Mouse (Mus musculus) forebrain, postnatal 0 days (tissue): ENCODE results near the gene Piezo1. TPM values are rescaled to one million over a fixed set of nuclear protein-coding genes. Genes with fewer than 3 reads are reported as not detected.

Experiments
- ATAC-seq: fragments of 200-750 bp; cut with Nextera tagmentation; 2 replicates; pipeline ENCODE4 v1.8.0; 2017; ENCODE audit warnings: mild to moderate bottlenecking, moderate library complexity
- DNase-seq: peaks from one replicate; pipeline ENCODE4 v3.0.0-alpha.2; 2015
- H3K27ac ChIP-seq: fragments of 300-500 bp; sonication (generic); 2 replicates; pipeline ENCODE4 v1.5.1; 2014; ENCODE audit warnings: low read depth, mild to moderate bottlenecking, antibody characterized with exemption, low read length, moderate library complexity, mixed read lengths
- H3K27me3 ChIP-seq: fragments of 300-500 bp; sonication (generic); 2 replicates; pipeline ENCODE4 v1.6.1; 2014; ENCODE audit warnings: mild to moderate bottlenecking, low read length, mixed read lengths; ENCODE audit not compliant: insufficient read depth
- H3K36me3 ChIP-seq: fragments of 300-500 bp; sonication (generic); 2 replicates; pipeline ENCODE4 v1.6.1; 2014; ENCODE audit warnings: mild to moderate bottlenecking, moderate library complexity; ENCODE audit not compliant: insufficient read depth
- H3K4me1 ChIP-seq: fragments of 300-500 bp; sonication (generic); 2 replicates; pipeline ENCODE4 v1.6.1; 2014; ENCODE audit warnings: antibody characterized with exemption; ENCODE audit not compliant: insufficient read depth
- H3K4me2 ChIP-seq: fragments of 300-500 bp; sonication (generic); 2 replicates; pipeline ENCODE4 v1.6.1; 2014; ENCODE audit warnings: low read depth, mild to moderate bottlenecking, moderate library complexity
- H3K4me3 ChIP-seq: fragments of 300-500 bp; sonication (generic); 2 replicates; pipeline ENCODE4 v1.5.1; 2014; ENCODE audit warnings: low read depth, low read length, mixed read lengths
- H3K9ac ChIP-seq: fragments of 300-500 bp; sonication (generic); 2 replicates; pipeline ENCODE4 v1.6.1; 2014; ENCODE audit warnings: mild to moderate bottlenecking
- H3K9me3 ChIP-seq: fragments of 300-500 bp; sonication (generic); 2 replicates; pipeline ENCODE4 v1.6.1; 2016; ENCODE audit warnings: low read length
- CTCF ChIP-seq: sonication (generic); IDR thresholded peaks from 2 replicates; pipeline ENCODE4 v1.5.1; 2016; ENCODE audit warnings: antibody characterized with exemption, control low read depth, low read depth
- WGBS: fragments of 180-500 bp; shearing (Covaris S2); extraction: QIAGEN DNeasy Blood & Tissue Kit; methylation state at CpG from one replicate; pipeline ENCODE4 v1.1.7; 2014; 5-methylcytosine and 5-hydroxymethylcytosine counted together
- polyA plus RNA-seq: library from polyadenylated mRNA; unstranded; fragments of >200 nt; fragmentation: Nextera tagmentation; extraction: Ambion mirVana; gene quantifications from 2 replicates; pipeline ENCODE4 v1.2.1, GENCODE M21; 2015
- total RNA-seq: library from RNA; depleted of rRNA; stranded (reverse); fragments of >200 nt; gene quantifications from 2 replicates; pipeline ENCODE4 v1.2.3, GENCODE M21; 2014

The Piezo1 gene
- total and polyA plus RNA-seq, 2 experiments from 2014 or later = 1.4 to 15.1 TPM

DNA sequence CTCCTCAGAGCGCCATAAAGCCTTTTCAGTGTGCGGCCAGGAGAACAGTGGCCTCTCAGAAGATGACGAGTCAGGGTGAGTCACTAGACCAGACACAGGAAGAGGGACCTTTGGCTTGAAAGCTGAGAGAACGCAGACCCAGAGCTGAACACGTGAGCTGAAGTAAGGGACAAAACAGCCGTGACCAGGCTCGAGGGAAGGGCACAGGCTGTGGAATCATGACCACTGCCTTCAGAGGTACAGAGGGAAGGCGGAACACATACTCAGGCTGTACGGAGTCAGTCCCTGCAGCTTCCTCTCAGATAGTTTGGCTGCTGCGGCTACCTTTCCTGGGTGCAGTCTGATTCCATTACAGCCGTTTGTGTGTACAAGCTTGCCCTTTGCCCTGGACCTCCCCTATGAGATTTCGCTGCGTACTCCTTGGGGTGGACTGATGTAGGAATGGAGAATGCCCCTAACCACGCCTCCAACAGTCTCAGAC is 34.3 kb upstream of the Piezo1 start:
- 0 out of 2 replicates have a peak, but pooled peaks cover 3% of the 10 kb centered on the region for H3K4me1 ChIP-seq

GRCm38 (mm10) chr8:122584981-122585380 is 33.9 kb upstream of the Piezo1 start:
- Histone ChIP-seq H3K27ac (no peak overlapping the region), H3K27me3 (no peaks in the 10 kb centered on the region), H3K4me2 (no peak overlapping the region), H3K9me3 (no peaks in the 10 kb centered on the region), H3K9ac (no peak overlapping the region), H3K36me3 (no peaks in the 10 kb centered on the region), H3K4me3 (no peak overlapping the region), H3K4me1 (0 out of 2 replicates have a peak, but pooled peaks cover 3% of the 10 kb centered on the region)
- no peak for DNase-seq
- WGBS = 84% methylated on average over 9 of the region's 9 CpGs
- no peak for ATAC-seq
- no peak for TF ChIP-seq CTCF

More for the DNA sequence above, 34.3 kb upstream of the Piezo1 start:
- DNase-seq = no peak
- no peak for TF ChIP-seq CTCF
- Histone ChIP-seq H3K36me3 (no peaks in the 10 kb centered on the region), H3K27me3 (no peaks in the 10 kb centered on the region), H3K9me3 (no peaks in the 10 kb centered on the region), H3K4me2 (no peak overlapping the region), H3K4me3 (no peak overlapping the region), H3K27ac (no peak overlapping the region), H3K9ac (no peak overlapping the region)
- 77% methylated on average over 14 of the region's 14 CpGs for WGBS
- ATAC-seq = no peak

- no peak for TF ChIP-seq CTCF
- Histone ChIP-seq H3K4me2 (no peak overlapping the region), H3K9ac (no peak overlapping the region), H3K36me3 (no peaks in the 10 kb centered on the region), H3K9me3 (no peaks in the 10 kb centered on the region), H3K27me3 (no peaks in the 10 kb centered on the region), H3K4me1 (peaks cover 9% of the 10 kb centered on the region), H3K27ac (no peak overlapping the region), H3K4me3 (no peak overlapping the region)
- no peak for DNase-seq
- no peak for ATAC-seq
- 79% methylated on average over 15 of the region's 15 CpGs for WGBS
These were observed 29.8 kb upstream of the Piezo1 start for GRCm38 (mm10) chr8:122580926-122581325.

DNA sequence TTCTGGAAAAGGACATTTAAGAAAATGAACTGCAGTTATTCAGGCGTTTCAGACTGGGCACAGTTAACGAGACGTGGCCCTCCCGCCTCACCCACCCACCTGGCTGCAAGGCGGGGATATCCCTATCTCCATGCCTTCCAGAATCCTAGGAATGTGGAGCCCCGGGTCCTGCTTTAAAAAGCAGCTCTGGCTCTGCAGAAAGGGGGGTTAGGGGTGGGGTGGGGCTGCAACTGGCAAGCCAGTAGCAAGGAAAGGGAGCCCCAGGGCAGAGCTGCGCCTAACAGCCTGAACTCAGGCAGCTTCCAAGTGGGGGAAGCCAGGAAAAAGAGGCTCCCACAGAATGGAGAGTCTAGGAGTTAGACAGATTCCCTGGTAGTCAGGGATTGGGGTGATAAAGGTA is 28.1 kb upstream of the Piezo1 start:
- no peak for ATAC-seq
- no peak for DNase-seq
- H3K9me3 ChIP-seq = no peaks in the 10 kb centered on the region
- peaks cover 2% of the 10 kb centered on the region; the same call in 1 of the 2 replicates for H3K36me3 ChIP-seq
- no peak overlapping the region for H3K27ac ChIP-seq
- 22% methylated on average over 7 of the region's 7 CpGs for WGBS
- no peaks in the 10 kb centered on the region for H3K27me3 ChIP-seq
- no peak for TF ChIP-seq CTCF
- peaks cover 20% of the 10 kb centered on the region for H3K4me1 ChIP-seq
- H3K4me2 ChIP-seq = no peak overlapping the region
- no peak overlapping the region for H3K4me3 ChIP-seq
- H3K9ac ChIP-seq = no peak overlapping the region

GRCm38 (mm10) chr8:122577116-122577515 is 26.0 kb upstream of the Piezo1 start:
- Histone ChIP-seq H3K4me3 (peak overlapping the region; percentile 53), H3K36me3 (peaks cover 6% of the 10 kb centered on the region), H3K27me3 (no peaks in the 10 kb centered on the region), H3K9ac (peak overlapping the region; percentile 61), H3K9me3 (no peaks in the 10 kb centered on the region), H3K27ac (peak overlapping the region; percentile 36), H3K4me2 (peak overlapping the region; percentile 66), H3K4me1 (peaks cover 20% of the 10 kb centered on the region)
- WGBS = 44% methylated on average over 10 of the region's 10 CpGs
- DNase-seq (no peak), ATAC-seq (peak; percentile 1; the same call in 1 of the 2 replicates)
- no peak for TF ChIP-seq CTCF

GRCm38 (mm10) chr8:122576648-122577022 is 25.5 kb upstream of the Piezo1 start, which contains the start of gene Aprt:
Gene Aprt, minus strand, starts transcription at chr8:122576909.
- Histone ChIP-seq H3K4me3 (peak within 1 kb of the TSS; percentile 53), H3K9me3 (no peaks in the 10 kb centered on the region), H3K36me3 (peaks cover 11% of the 10 kb centered on the region), H3K4me2 (peak within 1 kb of the TSS; percentile 66), H3K27me3 (no peaks in the 10 kb centered on the region), H3K4me1 (peaks cover 20% of the 10 kb centered on the region), H3K9ac (peak within 1 kb of the TSS; percentile 61), H3K27ac (peak within 1 kb of the TSS; percentile 36)
- ATAC-seq (peak; percentile 95), DNase-seq (peak; percentile 92)
- TF ChIP-seq CTCF = no peak
- under 1% methylated on average over 39 of the region's 39 CpGs for WGBS

DNA sequence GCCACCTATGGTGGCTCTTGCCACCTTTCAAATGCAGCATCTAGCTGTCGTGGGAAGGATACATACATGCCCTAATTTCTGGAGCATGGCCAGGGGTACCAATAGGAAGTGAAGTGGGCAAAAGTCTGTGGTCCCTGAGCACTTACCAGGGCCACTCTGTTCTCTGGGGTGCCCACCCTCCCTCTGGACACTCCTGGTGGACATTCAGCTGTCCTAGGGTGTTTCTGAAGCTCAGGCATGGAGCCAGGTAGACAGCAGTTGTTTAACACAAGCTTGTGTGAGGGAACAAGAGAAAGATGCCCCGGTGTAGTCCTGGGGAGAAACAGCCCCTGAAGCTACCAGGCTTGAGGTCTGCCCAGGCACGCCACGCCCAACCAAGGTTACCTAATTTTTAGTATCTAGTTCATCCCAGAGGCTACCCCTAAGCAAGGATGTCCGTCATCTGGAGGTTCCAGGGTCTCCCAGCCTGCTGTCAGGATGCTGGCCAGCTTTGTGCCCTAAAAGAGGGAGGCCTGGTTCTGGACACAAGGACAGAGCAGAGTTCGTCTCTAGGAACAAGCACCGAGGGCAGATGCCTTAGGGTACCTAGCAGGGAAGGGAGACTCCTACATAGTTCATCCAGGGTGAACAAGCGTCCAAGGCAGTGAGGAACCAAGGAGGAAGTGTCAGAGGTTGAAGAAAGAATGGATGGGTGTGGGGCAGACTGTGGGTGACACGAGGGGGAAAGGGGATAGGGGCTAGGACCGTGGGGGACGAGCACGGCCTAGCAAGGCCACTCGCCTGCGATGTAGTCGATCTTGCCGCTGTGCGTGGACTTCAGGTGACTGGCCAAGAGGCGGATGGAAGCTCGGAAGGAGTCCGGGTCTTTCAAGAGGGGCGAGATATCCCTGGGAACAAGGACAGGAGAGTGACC is 24.9 kb upstream of the Piezo1 start:
- no peak for DNase-seq

More for the DNA sequence above, 24.9 kb upstream of the Piezo1 start:
- 14% methylated on average over 21 of the region's 21 CpGs for WGBS
- peak overlapping the region; percentile 36 for H3K27ac ChIP-seq
- H3K4me2 ChIP-seq = peak overlapping the region; percentile 66
- peaks cover 20% of the 10 kb centered on the region for H3K4me1 ChIP-seq
- H3K9ac ChIP-seq = peak overlapping the region; percentile 61
- H3K9me3 ChIP-seq = no peaks in the 10 kb centered on the region
- peaks cover 16% of the 10 kb centered on the region for H3K36me3 ChIP-seq
- no peaks in the 10 kb centered on the region for H3K27me3 ChIP-seq
- no peak for TF ChIP-seq CTCF
- H3K4me3 ChIP-seq = peak overlapping the region; percentile 53
- ATAC-seq = peak; percentile 19
